Mouse (Mus musculus): Measurements from ENCODE around the gene Catsperz.

Gene Catsperz

GRCm38 (mm10) chr19:6876799-6877198 lies 48.4 kb downstream of the Catsperz start:
- in situ Hi-C loops (cut with MboI; ENCODE audit: low pct_unique_long_range_greater_than_20kb in 1 of 2, low sequenced_read_pairs in 2 of 2, unreplicated experiment in 1 of 2), result no loop called here

DNA sequence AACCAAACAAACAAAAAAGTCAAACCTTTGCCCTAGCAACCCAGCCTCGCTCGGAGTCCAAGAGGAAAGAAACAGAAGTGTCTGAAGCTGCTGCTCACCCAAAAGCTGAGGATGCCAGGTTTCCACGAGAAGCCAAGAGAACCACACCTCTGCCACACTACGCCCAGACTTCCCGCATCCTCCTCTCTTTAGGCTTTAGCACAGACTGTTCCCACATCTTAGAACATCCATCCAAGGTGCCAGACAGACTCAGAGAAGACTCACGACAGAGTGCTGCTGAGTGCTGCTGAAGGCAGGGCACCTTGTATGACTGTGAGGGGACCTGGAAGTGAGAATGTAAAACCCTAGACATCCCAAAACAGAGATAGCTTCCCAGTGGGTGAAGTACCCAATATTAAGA lies 49.3 kb downstream of the Catsperz start:
- in situ Hi-C loops (cut with MboI; ENCODE audit: low pct_unique_long_range_greater_than_20kb in 1 of 2, low sequenced_read_pairs in 2 of 2, unreplicated experiment in 1 of 2), result no loop called here

GRCm38 (mm10) chr19:6874257-6874656 lies 50.9 kb downstream of the Catsperz start:
- in situ Hi-C loops (cut with MboI; ENCODE audit: low pct_unique_long_range_greater_than_20kb in 1 of 2, low sequenced_read_pairs in 2 of 2, unreplicated experiment in 1 of 2), result loop anchor here in 1 of 2 experiments (5.0 kb wide), 1 partner anchor 63 kb away; no protein-coding TSS in a partner anchor

GRCm38 (mm10) chr19:6872701-6873100 lies 52.5 kb downstream of the Catsperz start:
- in situ Hi-C loops (cut with MboI; ENCODE audit: low pct_unique_long_range_greater_than_20kb in 1 of 2, low sequenced_read_pairs in 2 of 2, unreplicated experiment in 1 of 2), result loop anchor here in 1 of 2 experiments (5.0 kb wide), 1 partner anchor 65 kb away; no protein-coding TSS in a partner anchor
